In genomic region chr8:106765570-106765969, GRCm38 (mm10) we compare ENCODE assay signal across 18 mouse cellular contexts.
"Had no signal": no experiment of that assay in that cellular context is flagged by ENCODE, and none has a peak within 500 bp of the region (broad histone marks: within the 10 kb centered on the region; RNA-seq: fewer than 3 reads in every experiment).

No protein-coding gene starts in this region.

- H3K4me3 ChIP-seq: midbrain, embryonic 10.5 days; midbrain, embryonic 13.5 days; myocyte; neural tube, embryonic 13.5 days; neural tube, embryonic 15.5 days had no signal

- H3K9ac ChIP-seq: lung, embryonic 14.5 days; midbrain, embryonic 13.5 days; neural tube, embryonic 13.5 days; neural tube, embryonic 15.5 days had no signal

- H3K27ac ChIP-seq: midbrain, embryonic 10.5 days; midbrain, embryonic 13.5 days; neural tube, embryonic 13.5 days; neural tube, embryonic 15.5 days had no signal

- ATAC-seq: midbrain, embryonic 13.5 days; midbrain, embryonic 16.5 days had no signal

- H3K27me3 ChIP-seq: neural tube, embryonic 13.5 days; neural tube, embryonic 15.5 days had no signal

- H3K9me3 ChIP-seq: midbrain, embryonic 10.5 days; midbrain, embryonic 13.5 days; neural tube, embryonic 13.5 days; neural tube, embryonic 15.5 days had no signal

- H3K4me2 ChIP-seq: lung, embryonic 14.5 days; midbrain, embryonic 13.5 days; neural tube, embryonic 13.5 days; neural tube, embryonic 15.5 days had no signal

- H3K36me3 ChIP-seq: midbrain, embryonic 10.5 days; midbrain, embryonic 13.5 days; neural tube, embryonic 13.5 days; neural tube, embryonic 15.5 days had no signal

- DNase-seq: lung, adult 18-20 months; lung, embryonic 14.5 days; lung, postnatal 10 days; lung, postnatal 4 days; retina, postnatal 1 day; right cerebral cortex, adult 18-20 months; right cerebral cortex, postnatal 25 days; right cerebral cortex, postnatal 4 days; spleen, adult 18-20 months; thymus, adult 18-20 months; thymus, postnatal 14 days; thymus, postnatal 36 days had no signal
